Mouse (Mus musculus) limb, embryonic 10.5 days (tissue): ENCODE results near the gene Rpl12. TPM values are rescaled to one million over a fixed set of nuclear protein-coding genes. Genes with fewer than 3 reads are reported as not detected.

ENCODE experiments used
- DNase-seq: peaks from one replicate; pipeline ENCODE4 v3.0.0-alpha.2; 2017; ENCODE audit warnings: low spot score
- H3K27ac ChIP-seq: fragments of 300-500 bp; sonication (generic); 2 replicates; pipeline ENCODE4 v1.5.1; 2016; ENCODE audit warnings: mild to moderate bottlenecking
- H3K27me3 ChIP-seq: fragments of 300-500 bp; sonication (generic); 2 replicates; pipeline ENCODE4 v1.6.1; 2016; ENCODE audit warnings: low read depth, mild to moderate bottlenecking; ENCODE audit not compliant: poor library complexity, severe bottlenecking
- H3K36me3 ChIP-seq: fragments of 300-500 bp; sonication (generic); 2 replicates; pipeline ENCODE4 v1.6.1; 2016; ENCODE audit warnings: mild to moderate bottlenecking, moderate library complexity
- H3K4me1 ChIP-seq: fragments of 300-500 bp; sonication (generic); 2 replicates; pipeline ENCODE4 v1.6.1; 2016
- H3K4me3 ChIP-seq: fragments of 300-500 bp; sonication (generic); 2 replicates; pipeline ENCODE4 v1.5.1; 2016; ENCODE audit warnings: mild to moderate bottlenecking, moderate library complexity
- H3K9me3 ChIP-seq: fragments of 300-500 bp; sonication (generic); replicated peaks from 2 replicates; pipeline ENCODE4 v1.6.1; 2016; ENCODE audit warnings: mild to moderate bottlenecking
- WGBS: fragments of 180-500 bp; shearing (Covaris S2); methylation state at CpG from one replicate; pipeline ENCODE4 v1.1.7; 2016; 5-methylcytosine and 5-hydroxymethylcytosine counted together
- polyA plus RNA-seq: library from polyadenylated mRNA; unstranded; fragments of >200 nt; fragmentation: Nextera tagmentation; extraction: Ambion mirVana; gene quantifications from 2 replicates; pipeline ENCODE4 v1.2.1, GENCODE M21; 2016

Rpl12 gene
- 194 and 232 TPM in 2 replicates for polyA plus RNA-seq

DNA sequence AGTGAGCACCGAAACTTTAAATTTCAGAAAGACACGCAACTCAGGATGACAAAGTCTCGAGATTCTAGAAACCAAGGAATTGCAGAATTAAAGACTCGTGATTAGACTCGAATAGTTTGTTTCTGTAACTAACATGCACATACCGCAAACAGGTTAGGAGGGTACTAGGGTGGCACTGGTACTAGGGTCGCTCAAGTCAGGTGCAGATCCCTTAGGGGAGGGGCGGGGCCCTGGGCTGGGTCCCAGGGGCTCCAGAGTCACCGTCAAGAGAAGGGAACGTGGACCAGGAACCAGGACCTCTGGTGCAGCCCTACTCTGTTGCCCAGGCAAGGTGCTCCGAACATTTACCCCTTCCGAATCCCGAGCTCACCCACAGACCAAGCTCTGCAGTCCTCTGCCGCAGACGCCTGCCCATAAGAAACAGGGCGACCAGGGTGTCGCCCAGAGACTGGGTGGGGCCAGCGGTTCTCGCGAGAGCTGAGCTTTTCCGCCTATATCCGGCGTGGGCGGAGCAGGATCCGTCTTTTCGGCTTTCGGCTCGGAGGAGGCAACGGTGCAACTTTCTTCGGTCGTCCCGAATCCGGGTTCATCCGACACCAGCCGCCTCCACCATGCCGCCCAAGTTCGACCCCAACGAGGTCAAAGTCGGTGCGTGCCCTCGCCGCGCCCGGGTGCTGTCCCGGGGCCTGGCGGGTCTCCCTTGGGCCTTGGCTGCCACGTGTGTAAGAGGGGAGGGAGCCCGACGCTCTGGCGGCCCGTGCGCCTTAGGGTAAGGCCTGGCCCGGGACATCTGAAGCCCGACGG, at the start of gene Rpl12, which contains the start of gene Lrsam1:
Rpl12 (plus strand) TSS at position 368 of the 804 bp plus-strand sequence.
Lrsam1 (minus strand) TSS at position 423 of the 804 bp plus-strand sequence.
- Histone ChIP-seq H3K9me3 (no peaks in the 10 kb centered on the region), H3K4me1 (peaks cover 46% of the 10 kb centered on the region), H3K27ac (peak within 1 kb of the TSS; percentile 96), H3K4me3 (peak within 1 kb of the TSS; percentile 71), H3K27me3 (no peaks in the 10 kb centered on the region), H3K36me3 (peaks cover 39% of the 10 kb centered on the region)
- 3% methylated on average over 55 of the region's 55 CpGs for WGBS
- peak; percentile 95 for DNase-seq

DNA sequence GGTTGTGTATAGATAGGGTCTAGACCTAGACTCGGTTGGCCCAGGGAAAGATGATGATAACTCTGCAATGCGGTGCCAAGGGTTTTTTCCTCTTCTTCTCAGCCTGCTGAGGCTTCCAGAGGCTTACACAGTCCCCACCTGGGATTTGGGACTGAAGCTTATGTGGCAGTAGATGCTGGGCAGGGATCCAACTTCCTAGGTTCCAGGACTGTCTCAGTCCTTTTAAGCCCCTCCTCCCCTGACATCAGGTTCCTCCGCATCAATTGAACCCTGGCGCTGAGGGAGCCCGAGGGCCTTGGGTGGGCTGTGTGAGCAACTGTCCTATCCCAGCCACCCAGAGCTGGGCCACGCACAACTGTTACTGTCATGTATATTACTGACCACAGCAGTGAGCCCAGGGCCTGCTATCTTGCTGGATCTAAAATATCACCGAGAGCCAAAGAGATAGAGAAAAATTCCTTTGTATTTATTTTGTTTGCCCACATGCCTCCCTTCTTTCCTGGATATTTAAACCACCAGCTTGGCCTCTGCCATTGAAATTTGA, 49.6 kb upstream of the Rpl12 start:
- Histone ChIP-seq H3K36me3 (peaks cover 52% of the 10 kb centered on the region), H3K9me3 (no peaks in the 10 kb centered on the region), H3K4me3 (no peak overlapping the region), H3K27ac (no peak overlapping the region), H3K27me3 (no peaks in the 10 kb centered on the region), H3K4me1 (peaks cover 46% of the 10 kb centered on the region)
- WGBS = 87% methylated on average over 7 of the region's 7 CpGs
- no peak for DNase-seq

DNA sequence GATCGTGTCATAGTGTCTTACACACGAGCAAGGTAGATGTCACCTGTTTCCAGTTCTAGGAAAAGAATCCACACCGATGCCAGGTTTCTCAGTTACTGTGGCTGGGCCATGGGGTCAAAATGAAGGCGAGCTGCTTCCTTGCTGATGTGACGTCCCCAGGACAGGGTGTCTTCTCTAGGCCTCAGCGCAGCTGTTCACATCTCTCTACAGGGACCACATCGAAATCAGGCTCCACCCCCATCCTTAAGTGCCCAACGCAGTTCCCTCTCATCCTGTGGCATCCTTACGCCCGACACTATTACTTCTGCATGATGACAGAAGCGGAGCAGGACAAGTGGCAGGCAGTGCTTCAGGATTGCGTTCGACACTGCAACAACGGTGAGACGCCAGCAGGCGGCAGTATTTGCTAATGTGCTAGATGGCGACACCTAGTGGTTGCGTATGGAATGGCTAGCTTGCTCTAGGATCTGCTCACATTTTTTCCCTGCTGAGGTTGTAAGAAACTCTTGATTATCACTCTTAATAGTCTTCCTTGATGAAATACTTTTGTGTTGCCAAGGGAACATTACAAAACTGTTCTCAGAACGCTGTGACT, 49.1 kb upstream of the Rpl12 start:
- Histone ChIP-seq H3K36me3 (peaks cover 52% of the 10 kb centered on the region), H3K27me3 (no peaks in the 10 kb centered on the region), H3K27ac (no peak overlapping the region), H3K9me3 (no peaks in the 10 kb centered on the region), H3K4me3 (no peak overlapping the region), H3K4me1 (peaks cover 45% of the 10 kb centered on the region)
- DNase-seq = peak; percentile 88
- WGBS = 31% methylated on average over 19 of the region's 19 CpGs

DNA sequence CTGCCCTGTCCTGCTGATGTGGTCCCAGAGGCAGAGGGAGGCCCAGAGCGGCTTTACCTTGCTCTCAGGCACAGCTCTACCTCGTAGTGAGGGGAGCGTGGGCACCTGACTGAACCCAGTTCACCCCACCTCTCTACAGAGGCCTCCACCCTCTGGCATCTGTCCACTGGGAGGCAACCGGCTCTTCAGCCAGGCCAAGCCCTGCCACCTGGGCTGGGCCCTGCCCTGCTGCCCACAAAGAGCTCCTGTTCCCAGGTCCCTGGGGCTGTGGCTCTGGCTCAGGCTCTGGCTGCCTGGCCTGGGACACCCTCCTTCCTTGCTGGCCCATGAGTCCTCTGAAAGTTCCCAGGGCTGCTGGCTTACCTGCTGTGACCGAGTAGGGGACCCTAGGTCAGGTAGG, 47.0 kb upstream of the Rpl12 start:
- DNase-seq = no peak
- Histone ChIP-seq H3K36me3 (peaks cover 61% of the 10 kb centered on the region), H3K9me3 (no peaks in the 10 kb centered on the region), H3K4me3 (no peak overlapping the region), H3K4me1 (peaks cover 45% of the 10 kb centered on the region), H3K27me3 (no peaks in the 10 kb centered on the region), H3K27ac (peak overlapping the region; percentile 88)
- 78% methylated on average over 5 of the region's 5 CpGs for WGBS

DNA sequence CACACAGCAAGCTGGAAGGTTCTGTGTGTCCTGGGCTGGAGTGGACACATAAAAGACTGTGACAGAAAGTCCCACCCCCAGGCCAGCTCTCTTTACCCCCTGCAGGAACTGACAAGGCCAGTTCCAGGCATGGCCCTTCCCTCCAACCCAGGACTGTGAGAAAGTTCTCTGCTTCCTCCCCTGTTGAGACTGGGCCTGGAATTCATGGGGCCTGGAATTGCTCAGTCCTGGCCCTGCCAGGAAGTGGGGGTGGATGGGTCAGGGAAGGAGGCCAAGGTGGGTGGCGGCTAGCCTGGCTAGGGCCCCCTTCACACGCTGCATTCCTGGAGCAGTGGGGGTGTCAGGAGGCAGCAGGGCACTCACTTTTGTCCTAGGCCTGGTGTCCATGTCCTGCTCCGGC, 46.5 kb upstream of the Rpl12 start:
- Histone ChIP-seq H3K9me3 (no peaks in the 10 kb centered on the region), H3K27ac (peak overlapping the region; percentile 88), H3K4me3 (no peak overlapping the region), H3K36me3 (peaks cover 61% of the 10 kb centered on the region), H3K4me1 (peaks cover 48% of the 10 kb centered on the region), H3K27me3 (no peaks in the 10 kb centered on the region)
- WGBS = 41% methylated on average over 3 of the region's 3 CpGs
- DNase-seq = peak; percentile 52

DNA sequence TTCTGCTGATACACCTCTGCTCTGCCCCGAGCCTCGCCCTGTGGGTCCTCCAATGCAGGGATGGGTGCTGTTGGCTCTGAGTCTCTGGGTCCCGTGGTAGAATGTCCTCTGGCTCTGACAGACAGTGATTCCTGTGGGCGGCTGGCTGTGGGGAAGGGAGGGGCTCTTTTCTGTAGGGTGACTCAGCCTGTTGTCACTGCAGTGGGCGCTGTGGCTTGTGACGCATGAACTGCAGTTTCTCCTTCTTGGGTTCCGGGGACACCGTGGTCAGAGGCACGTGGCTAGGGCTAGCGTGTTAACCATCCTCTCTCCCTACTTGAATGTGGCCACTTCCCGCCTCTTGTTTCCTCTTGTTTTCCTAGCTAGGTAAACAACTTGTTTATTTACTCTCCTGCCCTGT, 43.8 kb upstream of the Rpl12 start:
- H3K27ac ChIP-seq = peak overlapping the region; percentile 87
- no peak overlapping the region for H3K4me3 ChIP-seq
- H3K9me3 ChIP-seq = no peaks in the 10 kb centered on the region
- H3K36me3 ChIP-seq = peaks cover 68% of the 10 kb centered on the region
- no peak for DNase-seq
- peaks cover 48% of the 10 kb centered on the region for H3K4me1 ChIP-seq
- WGBS = 88% methylated on average over 11 of the region's 11 CpGs
- no peaks in the 10 kb centered on the region for H3K27me3 ChIP-seq

DNA sequence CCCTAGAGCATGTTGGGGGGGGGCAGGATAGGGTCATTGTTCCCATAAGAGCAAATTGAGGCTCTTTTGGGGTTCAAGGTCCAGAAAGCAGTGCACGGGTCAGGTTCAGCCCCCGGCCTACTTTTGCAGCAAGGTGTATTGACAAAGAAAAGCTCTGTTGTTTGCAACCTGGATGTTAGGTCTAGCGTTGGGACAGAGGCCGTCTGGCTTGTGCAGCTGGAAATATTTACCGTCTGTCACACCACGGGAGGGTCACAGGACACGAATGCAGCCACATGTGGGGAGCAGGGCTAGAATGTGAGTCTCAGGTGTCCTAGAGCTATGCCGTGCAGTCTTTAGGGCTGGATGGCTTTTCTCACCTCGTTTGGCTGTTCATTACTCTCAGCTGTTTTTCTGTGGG, 43.0 kb upstream of the Rpl12 start:
- Histone ChIP-seq H3K4me3 (no peak overlapping the region), H3K27me3 (no peaks in the 10 kb centered on the region), H3K36me3 (peaks cover 69% of the 10 kb centered on the region), H3K4me1 (peaks cover 48% of the 10 kb centered on the region), H3K27ac (peak overlapping the region; percentile 87), H3K9me3 (no peaks in the 10 kb centered on the region)
- DNase-seq = peak; percentile 67
- 48% methylated on average over 9 of the region's 9 CpGs for WGBS

DNA sequence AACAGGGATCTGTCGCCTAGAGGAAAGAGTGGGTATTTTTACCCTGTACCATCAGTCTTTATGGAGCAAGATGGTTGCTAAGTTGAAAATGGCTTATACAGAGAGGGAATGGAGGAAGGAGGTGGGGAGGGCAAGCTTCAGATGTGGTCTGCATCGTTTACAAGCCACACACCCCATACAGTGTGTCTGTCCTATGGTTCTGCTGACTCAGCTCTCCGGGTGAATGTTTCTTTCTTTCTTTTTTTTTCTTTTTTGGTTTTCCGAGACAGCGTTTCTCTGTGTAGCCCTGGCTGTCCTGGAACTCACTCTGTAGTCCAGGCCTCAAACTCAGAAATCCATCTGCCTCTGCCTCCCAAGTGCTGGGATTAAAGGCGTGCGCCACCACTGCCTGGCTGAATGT, 40.1 kb upstream of the Rpl12 start:
- Histone ChIP-seq H3K4me1 (peaks cover 34% of the 10 kb centered on the region), H3K36me3 (peaks cover 77% of the 10 kb centered on the region), H3K4me3 (no peak overlapping the region), H3K27me3 (no peaks in the 10 kb centered on the region), H3K9me3 (no peaks in the 10 kb centered on the region), H3K27ac (no peak overlapping the region)
- DNase-seq = no peak
- WGBS = 93% methylated on average over 7 of the region's 7 CpGs

DNA sequence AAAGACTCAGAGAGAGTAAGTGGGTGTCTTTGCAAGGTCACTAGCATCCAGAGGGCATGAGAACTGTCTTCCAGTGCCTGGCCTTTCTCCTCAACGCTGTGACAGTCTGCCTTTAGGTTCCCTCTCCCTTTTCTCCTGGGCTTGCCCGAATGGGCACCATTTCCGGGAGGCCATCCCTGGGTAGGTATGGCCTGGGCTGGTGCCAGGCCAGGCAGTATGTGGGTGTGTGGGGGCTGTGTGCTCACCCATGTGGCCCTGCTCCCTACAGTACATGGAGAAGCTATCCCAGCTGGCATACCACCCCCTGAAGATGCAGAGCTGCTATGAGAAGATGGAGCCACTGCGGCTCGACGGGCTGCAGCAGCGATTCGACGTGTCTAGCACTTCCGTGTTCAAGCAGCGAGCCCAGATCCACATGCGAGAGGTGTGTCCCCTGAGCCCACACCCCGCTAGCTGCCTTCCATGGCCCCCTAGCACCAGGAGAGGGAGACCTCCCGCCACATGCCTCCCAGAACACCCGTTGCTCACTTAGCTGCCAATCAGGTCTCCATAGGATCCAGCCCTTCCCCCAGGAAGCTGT, 39.5 kb upstream of the Rpl12 start:
- H3K4me3 ChIP-seq = no peak overlapping the region
- H3K27ac ChIP-seq = peak overlapping the region; percentile 7; the same call in 1 of the 2 replicates
- H3K27me3 ChIP-seq = no peaks in the 10 kb centered on the region
- H3K4me1 ChIP-seq = peaks cover 34% of the 10 kb centered on the region
- DNase-seq = no peak
- peaks cover 75% of the 10 kb centered on the region for H3K36me3 ChIP-seq
- 92% methylated on average over 15 of the region's 15 CpGs for WGBS
- H3K9me3 ChIP-seq = no peaks in the 10 kb centered on the region

DNA sequence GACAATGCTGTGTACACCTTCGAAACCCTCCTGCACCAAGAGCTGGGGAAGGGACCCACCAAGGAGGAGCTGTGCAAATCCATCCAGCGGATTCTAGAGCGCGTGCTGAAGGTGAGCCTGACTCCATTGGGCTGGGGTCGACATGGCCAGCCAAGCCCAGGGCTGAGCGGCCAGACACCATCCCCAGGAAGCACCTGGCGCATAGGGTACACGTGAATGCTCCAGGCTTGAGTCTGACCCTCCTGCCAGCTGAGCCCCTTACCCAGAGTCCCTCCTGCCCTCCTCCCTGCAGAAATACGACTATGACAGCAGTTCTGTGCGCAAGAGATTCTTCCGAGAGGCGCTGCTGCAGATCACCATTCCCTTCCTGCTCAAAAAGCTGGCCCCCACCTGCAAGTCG, 38.8 kb upstream of the Rpl12 start:
- WGBS = 91% methylated on average over 13 of the region's 13 CpGs
- Histone ChIP-seq H3K27me3 (no peaks in the 10 kb centered on the region), H3K36me3 (peaks cover 75% of the 10 kb centered on the region), H3K9me3 (no peaks in the 10 kb centered on the region), H3K4me3 (no peak overlapping the region), H3K4me1 (peaks cover 27% of the 10 kb centered on the region), H3K27ac (0 out of 2 replicates have a peak overlapping the region, but pooled peaks have one; percentile 7)
- DNase-seq = no peak

DNA sequence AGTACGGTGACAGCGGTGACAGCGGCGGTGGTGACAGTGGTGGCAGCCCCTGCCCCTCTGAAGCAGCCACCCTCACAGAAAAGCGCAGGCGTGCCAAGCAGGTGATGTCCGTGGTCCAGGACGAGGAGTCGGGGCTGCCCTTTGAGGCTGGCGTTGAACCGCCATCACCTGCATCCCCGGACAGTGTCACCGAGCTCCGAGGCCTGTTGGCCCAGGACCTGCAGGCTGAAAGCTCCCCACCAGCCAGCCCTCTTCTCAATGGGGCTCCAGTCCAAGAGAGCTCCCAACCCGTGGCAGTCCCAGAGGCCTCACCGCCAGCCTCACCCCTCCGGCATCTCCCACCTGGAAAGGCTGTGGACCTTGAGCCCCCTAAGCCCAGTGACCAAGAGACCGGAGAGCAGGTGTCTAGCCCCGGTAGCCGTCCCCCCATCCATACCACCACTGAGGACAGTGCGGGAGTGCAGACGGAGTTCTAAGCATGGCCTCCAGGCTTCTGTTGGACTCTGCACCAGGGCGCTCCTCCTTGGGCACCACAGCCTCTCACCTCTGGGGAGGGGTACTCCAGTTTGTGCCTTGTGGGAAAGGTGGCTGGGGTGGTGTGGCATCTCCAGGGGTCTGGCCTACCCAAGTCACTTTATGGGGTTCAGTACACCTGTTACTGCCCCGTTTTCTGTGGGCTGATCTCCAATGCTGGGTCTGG, 37.7 kb upstream of the Rpl12 start:
- Histone ChIP-seq H3K27ac (0 out of 2 replicates have a peak overlapping the region, but pooled peaks have one; percentile 20), H3K27me3 (no peaks in the 10 kb centered on the region), H3K36me3 (peaks cover 68% of the 10 kb centered on the region), H3K4me3 (no peak overlapping the region), H3K9me3 (no peaks in the 10 kb centered on the region), H3K4me1 (peaks cover 24% of the 10 kb centered on the region)
- WGBS = 94% methylated on average over 24 of the region's 24 CpGs
- DNase-seq = no peak

DNA sequence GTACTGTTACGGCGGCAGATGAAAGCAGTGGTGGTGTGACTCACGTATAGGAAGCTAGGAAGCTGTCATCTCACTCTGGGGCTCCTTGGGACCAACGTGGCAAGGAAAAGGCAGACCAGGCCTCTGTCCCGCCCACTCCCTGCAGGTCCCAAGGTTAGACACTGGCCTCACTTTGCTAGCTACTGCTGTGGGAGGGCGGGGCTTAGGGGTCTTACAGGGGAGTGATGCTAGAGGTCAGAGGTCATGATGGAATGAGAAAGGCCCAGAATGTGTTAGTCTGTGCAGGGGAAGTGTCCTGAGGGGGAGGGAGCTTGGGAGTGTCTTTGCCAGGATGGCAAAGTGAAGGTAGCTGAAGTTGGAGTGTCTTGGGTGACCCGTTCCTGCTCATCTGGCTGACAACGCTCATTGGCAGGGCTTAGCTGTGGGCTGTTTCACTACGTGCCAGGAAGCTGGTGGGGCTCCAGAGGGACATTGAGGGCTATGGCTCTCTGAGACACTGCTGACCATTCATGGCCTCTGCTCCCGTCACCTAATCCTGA, 37.0 kb upstream of the Rpl12 start:
- DNase-seq = no peak
- Histone ChIP-seq H3K27me3 (no peaks in the 10 kb centered on the region), H3K9me3 (no peaks in the 10 kb centered on the region), H3K4me1 (peaks cover 17% of the 10 kb centered on the region), H3K27ac (peak overlapping the region; percentile 46; the same call in 1 of the 2 replicates), H3K4me3 (no peak overlapping the region), H3K36me3 (peaks cover 62% of the 10 kb centered on the region)
- WGBS = 79% methylated on average over 10 of the region's 10 CpGs
